Mouse (Mus musculus) gonadal fat pad, adult 2 months (tissue): ENCODE data around the gene Col9a2. TPM values are rescaled to one million over a fixed set of nuclear protein-coding genes. Genes with fewer than 3 reads are reported as not detected.
A peak's percentile ranks its signal among the peaks of the same experiment; 100 is the strongest.
"Not testable (repeated sequence)": the region's sequence is repeated elsewhere in the genome, so short reads cannot be mapped to it uniquely, and the experiment has no call there.

Experiments
- DNase-seq: peaks from one replicate; pipeline ENCODE4 v3.0.0-alpha.2; 2012; ENCODE audit warnings: low read depth
- polyA plus RNA-seq: library from polyadenylated mRNA; depleted of rRNA; stranded (reverse); fragments of >200 nt; gene quantifications from 2 replicates; pipeline ENCODE4 v1.2.3, GENCODE M21; 2012

The Col9a2 gene
- polyA plus RNA-seq, 1 experiment: 0.08 TPM

DNA sequence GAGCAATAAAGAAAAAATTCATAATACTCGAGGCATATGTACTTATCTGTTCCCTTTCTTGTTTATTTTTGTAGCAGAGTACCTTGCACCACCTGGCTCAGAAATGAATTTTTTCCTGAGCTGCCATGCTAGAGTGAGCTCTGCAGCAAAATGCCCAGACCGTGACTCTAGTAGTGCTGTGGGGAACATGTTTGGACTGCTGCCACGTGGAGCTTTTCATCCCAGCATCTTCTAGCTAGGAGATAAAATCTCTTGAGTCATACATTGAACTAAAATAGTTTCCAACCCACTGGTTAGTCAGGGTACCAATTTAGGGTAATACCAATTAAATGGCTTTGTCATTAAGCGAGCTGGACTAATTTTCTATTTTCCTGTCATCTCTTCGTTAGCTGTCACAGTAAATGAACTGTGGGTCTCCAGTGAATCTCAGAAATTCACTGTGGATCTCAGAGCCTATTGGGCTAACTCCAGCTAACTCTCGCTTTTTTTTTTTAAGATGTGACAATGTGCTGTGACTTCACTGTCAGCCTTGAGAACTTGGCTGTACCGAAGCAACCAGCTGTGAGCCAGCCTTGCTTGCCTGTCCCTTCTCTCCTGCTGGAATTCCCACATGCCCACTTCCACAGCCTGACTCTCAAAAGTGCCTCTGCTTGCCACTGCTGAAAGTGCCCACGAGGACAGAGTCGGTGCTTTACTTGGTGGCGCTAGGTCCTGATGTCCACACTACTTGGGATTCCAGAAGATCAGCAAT lies 19.0 kb upstream of the Col9a2 start:
- no peak for DNase-seq

- no peak for DNase-seq
Measured at GRCm38 (mm10) chr4:121021911-121022310, 17.3 kb upstream of the Col9a2 start.

GRCm38 (mm10) chr4:121023464-121023863 lies 15.7 kb upstream of the Col9a2 start:
- no peak for DNase-seq

DNA sequence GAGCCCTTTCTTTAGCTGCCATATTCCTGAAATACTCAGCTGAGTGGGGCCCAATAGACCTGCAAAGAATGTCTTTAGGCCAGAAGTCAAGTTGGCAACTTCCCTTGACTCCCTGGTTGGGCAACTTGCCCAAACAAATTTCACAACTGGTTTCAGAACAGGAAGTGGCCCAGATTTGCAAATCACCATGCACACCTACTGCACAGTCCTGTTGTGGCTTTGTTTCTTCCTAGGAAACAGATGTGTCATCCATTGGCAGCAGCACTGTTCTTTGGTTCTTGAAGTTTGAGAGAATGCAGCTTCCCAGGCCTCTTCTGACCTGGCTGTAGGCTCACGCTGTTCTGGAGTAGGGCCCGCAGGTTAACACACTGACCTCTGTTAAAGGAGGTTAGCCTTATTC lies 15.2 kb upstream of the Col9a2 start:
- DNase-seq: peak; percentile 66

- DNase-seq: no peak
Measured at GRCm38 (mm10) chr4:121025681-121026080, 13.5 kb upstream of the Col9a2 start.

- DNase-seq: no peak
Measured at GRCm38 (mm10) chr4:121028146-121028545, 11.0 kb upstream of the Col9a2 start.

GRCm38 (mm10) chr4:121028659-121029392 lies 10.4 kb upstream of the Col9a2 start:
- no peak for DNase-seq

DNA sequence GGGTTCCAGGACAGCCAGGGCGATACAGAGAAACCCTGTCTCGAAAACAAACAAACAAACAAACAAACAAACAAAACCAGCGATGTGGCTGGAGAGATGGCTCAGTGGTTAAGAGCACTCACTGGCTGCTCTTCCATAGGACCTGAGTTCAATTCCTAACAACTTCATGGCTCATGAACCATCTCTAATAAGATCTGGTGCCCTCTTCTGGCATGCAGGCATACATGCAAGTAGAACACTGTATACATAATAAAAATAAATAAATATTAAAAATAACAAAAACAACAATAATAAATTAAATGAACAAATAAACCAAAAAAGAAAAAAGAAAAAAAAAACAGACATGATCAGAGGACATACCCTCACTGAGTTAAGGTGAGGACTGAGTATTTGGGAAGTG lies 9.6 kb upstream of the Col9a2 start:
- DNase-seq: no peak

GRCm38 (mm10) chr4:121031440-121031839 lies 7.7 kb upstream of the Col9a2 start:
- DNase-seq: no peak

DNA sequence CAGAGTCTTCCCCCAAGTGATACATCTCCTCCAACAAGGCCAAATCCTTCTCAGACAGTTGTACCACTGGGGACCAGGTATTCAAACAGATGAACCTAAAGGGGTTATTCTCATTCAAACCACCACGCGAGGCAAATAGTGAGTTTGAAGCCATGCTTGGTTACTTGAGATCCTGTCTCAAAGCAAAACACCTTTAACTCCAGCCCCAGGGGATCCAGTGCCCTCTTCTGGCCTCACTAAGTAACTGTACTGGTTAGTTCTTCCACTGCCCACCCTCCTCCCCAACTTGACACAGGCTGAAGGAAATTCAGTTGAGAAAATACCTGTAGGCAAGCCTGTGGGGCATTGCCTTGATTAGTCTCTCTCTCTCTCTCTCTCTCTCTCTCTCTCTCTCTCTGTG lies 6.2 kb upstream of the Col9a2 start:
- DNase-seq: no peak

DNA sequence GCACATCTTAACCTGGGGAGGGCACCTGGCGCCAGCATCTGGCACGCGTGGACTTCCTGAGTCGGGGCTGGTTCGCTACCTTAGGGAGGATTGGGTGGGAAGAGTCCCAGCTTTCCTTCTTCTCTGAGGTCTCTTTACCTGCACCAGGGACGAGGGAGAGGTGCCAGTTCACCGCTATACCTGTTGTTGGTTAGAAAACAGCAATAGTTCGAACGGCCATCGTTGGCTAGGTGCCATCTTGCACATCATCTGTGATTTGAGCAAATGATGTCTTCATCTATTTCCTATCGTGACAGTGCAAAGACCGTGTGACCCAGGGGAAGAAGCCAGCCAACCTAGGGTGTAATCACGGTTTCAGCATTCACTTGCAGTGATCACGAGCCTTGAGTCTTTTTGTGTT lies 1.1 kb downstream of the Col9a2 start:
- no peak for DNase-seq

GRCm38 (mm10) chr4:121040897-121041671 lies 1.9 kb downstream of the Col9a2 start:
- DNase-seq: no peak

GRCm38 (mm10) chr4:121042472-121042871 lies 3.3 kb downstream of the Col9a2 start:
- no peak for DNase-seq

DNA sequence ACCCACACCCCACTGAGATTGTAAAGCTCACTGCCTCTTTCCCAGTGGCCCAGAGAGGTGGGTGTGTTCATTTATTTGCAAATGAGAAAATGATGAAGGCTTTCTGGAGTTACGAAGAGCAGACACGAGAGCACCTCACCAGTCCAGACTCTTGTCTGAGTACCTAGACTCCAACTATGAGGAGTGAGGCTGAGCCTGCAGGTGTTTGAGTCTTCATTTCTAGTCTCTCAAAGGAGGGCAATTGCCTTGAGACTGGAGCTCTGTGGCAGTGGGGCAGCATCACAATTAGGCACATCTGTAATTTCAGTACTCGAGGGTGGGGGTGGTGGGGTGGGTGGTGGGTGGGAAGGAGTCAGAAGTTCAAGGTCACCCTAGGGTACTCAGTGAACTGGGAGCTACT lies 3.8 kb downstream of the Col9a2 start:
- no peak for DNase-seq

- DNase-seq: no peak
Measured at GRCm38 (mm10) chr4:121051863-121052262, 12.7 kb downstream of the Col9a2 start.

GRCm38 (mm10) chr4:121052454-121053323 lies 13.5 kb downstream of the Col9a2 start:
- DNase-seq: no peak

DNA sequence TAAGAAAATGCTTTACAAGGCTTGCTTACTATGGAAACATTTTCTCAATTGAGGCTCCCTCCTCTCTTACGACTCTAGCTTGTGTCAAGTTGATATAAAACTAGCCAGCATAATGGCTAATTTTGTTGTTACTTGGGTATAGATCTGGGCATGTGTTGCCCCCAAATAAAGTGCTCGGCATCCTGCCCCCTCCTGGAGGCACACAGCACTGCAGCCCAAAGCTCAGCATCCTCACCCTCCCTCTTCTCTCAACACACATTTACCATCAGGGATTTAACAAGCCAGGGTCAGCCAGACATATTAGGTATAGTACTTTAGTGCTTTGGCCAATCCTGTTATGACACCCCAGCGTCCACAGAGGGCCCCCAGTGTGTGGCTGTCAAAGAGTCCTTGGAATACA lies 17.2 kb downstream of the Col9a2 start:
- DNase-seq: no peak

DNA sequence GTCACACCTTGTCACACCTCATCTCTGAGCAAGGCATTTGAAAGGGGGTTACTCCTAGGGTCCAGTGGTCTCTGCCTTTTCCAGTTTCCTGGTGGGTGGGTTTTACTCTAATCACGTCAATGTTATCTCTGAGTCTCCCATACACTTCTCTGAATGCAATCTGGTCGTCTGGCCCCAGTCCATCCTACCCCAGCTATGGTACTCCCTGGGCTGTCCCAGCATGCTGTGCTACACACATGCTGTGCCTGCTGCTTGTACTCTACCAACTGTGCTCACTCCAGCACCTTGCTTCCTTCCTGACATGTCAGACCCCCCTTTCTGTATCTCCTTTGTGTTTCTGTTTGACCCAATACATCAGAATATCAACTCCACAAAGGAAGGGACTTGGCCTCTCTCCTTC lies 17.8 kb downstream of the Col9a2 start:
- no peak for DNase-seq

GRCm38 (mm10) chr4:121059218-121059617 lies 20.0 kb downstream of the Col9a2 start:
- DNase-seq: not testable (repeated sequence)

GRCm38 (mm10) chr4:121065336-121065735 lies 26.2 kb downstream of the Col9a2 start:
- no peak for DNase-seq

DNA sequence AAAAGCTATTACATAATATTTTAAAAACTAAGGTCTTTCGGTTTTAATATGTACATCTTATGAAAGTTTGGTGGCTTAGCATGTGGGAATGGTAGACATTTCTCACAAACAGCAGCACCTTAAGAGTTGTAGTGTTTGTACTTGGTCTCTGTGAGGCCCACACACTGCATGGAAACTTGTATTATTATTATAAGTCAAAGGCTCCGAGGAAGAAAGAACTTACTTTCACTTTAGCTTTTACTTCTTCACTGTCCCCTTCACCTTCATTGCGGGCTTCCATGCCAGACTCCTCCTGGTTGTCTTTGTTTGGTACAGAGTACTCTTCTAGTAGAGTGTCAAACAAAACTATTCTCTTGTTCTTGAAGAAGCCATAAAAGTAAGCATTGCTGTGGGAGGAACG lies 35.1 kb downstream of the Col9a2 start:
- DNase-seq: no peak
